Comparison of ENCODE assay signal across 42 mouse cellular contexts in the genomic region with DNA sequence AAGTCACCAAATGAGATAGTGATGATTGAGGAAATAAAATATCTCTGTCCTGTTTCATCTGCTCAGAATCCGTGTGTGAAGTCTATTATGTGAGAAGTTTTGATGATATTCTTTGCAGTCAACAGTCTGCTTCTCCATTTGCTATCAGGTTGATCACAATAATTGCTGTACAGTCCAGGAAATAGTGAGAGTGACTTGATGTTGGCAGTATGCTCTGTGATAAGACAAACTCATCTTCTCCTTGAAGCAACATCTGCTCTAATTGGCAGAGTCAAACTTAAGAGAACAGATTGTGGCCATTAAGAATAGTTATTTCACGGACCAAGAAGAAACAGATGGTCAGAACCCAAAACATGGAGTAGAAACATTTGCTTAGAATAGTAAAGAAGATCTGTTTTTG. TPM values are rescaled to one million over a fixed set of nuclear protein-coding genes. Genes with fewer than 3 reads are reported as not detected.
"Had no signal": no experiment of that assay in that cellular context is flagged by ENCODE, and none has a peak within 500 bp of the region (broad histone marks: within the 10 kb centered on the region; RNA-seq: fewer than 3 reads in every experiment).

No protein-coding gene starts in this region.

- H3K36me3 ChIP-seq: limb, embryonic 12.5 days; limb, embryonic 13.5 days; limb, embryonic 15.5 days; liver, embryonic 13.5 days; liver, embryonic 15.5 days; lung, embryonic 15.5 days; midbrain, embryonic 10.5 days; midbrain, embryonic 12.5 days; midbrain, embryonic 13.5 days; midbrain, embryonic 15.5 days; neural tube, embryonic 12.5 days had no signal

- ATAC-seq: liver, postnatal 0 days; lung, postnatal 0 days; midbrain, embryonic 13.5 days; midbrain, embryonic 15.5 days had no signal

- H3K9ac ChIP-seq: limb, embryonic 12.5 days; limb, embryonic 13.5 days; limb, embryonic 15.5 days; liver, embryonic 13.5 days; liver, embryonic 14.5 days; liver, embryonic 15.5 days; liver, postnatal 0 days; lung, embryonic 14.5 days; lung, embryonic 15.5 days; midbrain, embryonic 12.5 days; midbrain, embryonic 13.5 days; midbrain, embryonic 15.5 days; neural tube, embryonic 12.5 days had no signal

- H3K4me2 ChIP-seq: limb, embryonic 12.5 days; limb, embryonic 13.5 days; limb, embryonic 15.5 days; liver, embryonic 11.5 days; liver, embryonic 13.5 days; liver, embryonic 15.5 days; lung, embryonic 14.5 days; lung, embryonic 15.5 days; midbrain, embryonic 11.5 days; midbrain, embryonic 12.5 days; midbrain, embryonic 13.5 days; midbrain, embryonic 15.5 days; neural tube, embryonic 12.5 days had no signal

- H3K4me3 ChIP-seq: left cerebral cortex, adult 2 months; limb, embryonic 12.5 days; limb, embryonic 13.5 days; limb, embryonic 15.5 days; liver, embryonic 13.5 days; liver, embryonic 15.5 days; lung, embryonic 15.5 days; megakaryocyte, embryonic 14.5 days; midbrain, embryonic 10.5 days; midbrain, embryonic 12.5 days; midbrain, embryonic 13.5 days; midbrain, embryonic 15.5 days; myocyte; neural tube, embryonic 12.5 days had no signal

- H3K4me1 ChIP-seq: limb, embryonic 12.5 days; limb, embryonic 13.5 days; limb, embryonic 15.5 days; liver, embryonic 13.5 days; liver, embryonic 15.5 days; lung, embryonic 15.5 days; midbrain, embryonic 10.5 days; midbrain, embryonic 12.5 days; midbrain, embryonic 13.5 days; midbrain, embryonic 15.5 days; neural tube, embryonic 12.5 days had no signal

- H3K27ac ChIP-seq: left cerebral cortex, adult 2 months; limb, embryonic 12.5 days; limb, embryonic 13.5 days; limb, embryonic 15.5 days; liver, embryonic 13.5 days; liver, embryonic 14.5 days; liver, embryonic 15.5 days; lung, embryonic 15.5 days; midbrain, embryonic 10.5 days; midbrain, embryonic 12.5 days; midbrain, embryonic 13.5 days; midbrain, embryonic 15.5 days; neural tube, embryonic 12.5 days had no signal

- H3K27me3 ChIP-seq: limb, embryonic 12.5 days; limb, embryonic 13.5 days; limb, embryonic 15.5 days; liver, embryonic 13.5 days; liver, embryonic 15.5 days; lung, embryonic 15.5 days; megakaryocyte, embryonic 14.5 days; midbrain, embryonic 12.5 days; midbrain, embryonic 13.5 days; midbrain, embryonic 15.5 days; neural tube, embryonic 12.5 days had no signal

- DNase-seq: left cerebral cortex, postnatal 4 days; liver; liver, embryonic 13.5 days; liver, postnatal 0 days; lung, adult 18-20 months; lung, adult 2 months; lung, embryonic 14.5 days; lung, postnatal 10 days; lung, postnatal 14 days; lung, postnatal 36 days; lung, postnatal 4 days; midbrain, embryonic 14.5 days had no signal

- H3K9me3 ChIP-seq: limb, embryonic 12.5 days; limb, embryonic 13.5 days; limb, embryonic 15.5 days; liver, embryonic 13.5 days; liver, embryonic 15.5 days; lung, embryonic 15.5 days; megakaryocyte, embryonic 14.5 days; midbrain, embryonic 10.5 days; midbrain, embryonic 12.5 days; midbrain, embryonic 13.5 days; midbrain, embryonic 15.5 days; neural tube, embryonic 12.5 days had no signal

RNA-seq across cellular contexts. Expression of gene Clec4n, which starts 1.5 kb away (rescaled TPM):
- total RNA-seq: left cerebral cortex, adult 2 months; left cerebral cortex, adult 8-10 months; left cerebral cortex, postnatal 10 days; left cerebral cortex, postnatal 14 days; left cerebral cortex, postnatal 25 days; left cerebral cortex, postnatal 36 days; megakaryocyte-erythroid progenitor cell, adult 5-6 weeks had no signal
- polyA plus RNA-seq: midbrain, embryonic 10.5 days; myocyte; neural tube, embryonic 11.5 days had no signal

RNA-seq across cellular contexts. Expression of gene Clec4d, which starts 30.8 kb away (rescaled TPM):
- total RNA-seq: left cerebral cortex, adult 2 months; left cerebral cortex, adult 8-10 months; left cerebral cortex, postnatal 10 days; left cerebral cortex, postnatal 14 days; left cerebral cortex, postnatal 25 days; left cerebral cortex, postnatal 36 days; left cerebral cortex, postnatal 4 days; midbrain, postnatal 0 days had no signal
- polyA plus RNA-seq: limb, embryonic 12.5 days; midbrain, embryonic 10.5 days; midbrain, embryonic 11.5 days; midbrain, embryonic 12.5 days; midbrain, embryonic 13.5 days; midbrain, embryonic 14.5 days; midbrain, embryonic 15.5 days; midbrain, postnatal 0 days; myocyte; neural tube, embryonic 11.5 days; neural tube, embryonic 12.5 days had no signal

RNA-seq across cellular contexts. Expression of gene Clec4b2, which starts 58.5 kb away (rescaled TPM):
- total RNA-seq: left cerebral cortex, adult 2 months; left cerebral cortex, adult 8-10 months; left cerebral cortex, postnatal 10 days; left cerebral cortex, postnatal 14 days; left cerebral cortex, postnatal 25 days; left cerebral cortex, postnatal 36 days; left cerebral cortex, postnatal 4 days; liver, adult 2 months; megakaryocyte-erythroid progenitor cell, adult 5-6 weeks; midbrain, postnatal 0 days; monocyte, adult 5-6 weeks had no signal
- polyA plus RNA-seq: limb, embryonic 11.5 days; limb, embryonic 12.5 days; limb, embryonic 13.5 days; limb, embryonic 14.5 days; limb, embryonic 15.5 days; liver, adult 2 months; liver, embryonic 11.5 days; lung, adult 2 months; lung, embryonic 14.5 days; lung, embryonic 15.5 days; lung, embryonic 16.5 days; lung, postnatal 0 days; midbrain, embryonic 10.5 days; midbrain, embryonic 11.5 days; midbrain, embryonic 12.5 days; midbrain, embryonic 13.5 days; midbrain, embryonic 14.5 days; midbrain, embryonic 15.5 days; midbrain, postnatal 0 days; myocyte; neural tube, embryonic 11.5 days; neural tube, embryonic 12.5 days had no signal

RNA-seq across cellular contexts. Expression of gene Clec4e, which starts 58.5 kb away (rescaled TPM):
- total RNA-seq: left cerebral cortex, adult 2 months; left cerebral cortex, adult 8-10 months; left cerebral cortex, postnatal 10 days; left cerebral cortex, postnatal 14 days; left cerebral cortex, postnatal 25 days; left cerebral cortex, postnatal 36 days had no signal
- polyA plus RNA-seq: limb, embryonic 11.5 days; limb, embryonic 12.5 days; limb, embryonic 13.5 days; liver, adult 2 months; lung, embryonic 14.5 days; midbrain, embryonic 11.5 days; midbrain, embryonic 12.5 days; midbrain, embryonic 13.5 days; midbrain, embryonic 14.5 days; midbrain, embryonic 15.5 days; midbrain, postnatal 0 days; myocyte; neural tube, embryonic 11.5 days; neural tube, embryonic 12.5 days had no signal
